Mouse (Mus musculus) spleen, postnatal 10 days (tissue): ENCODE measurements around the gene Trim31.
A peak's percentile ranks its signal among the peaks of the same experiment; 100 is the strongest.

Experiments used
- DNase-seq, 2 experiments: peaks; one replicate each; pipeline ENCODE4 v3.0.0; 2021 to 2022; ENCODE audit warnings: low spot score in 2 of 2

The Trim31 gene

GRCm38 (mm10) chr17:36896583-36896982 lies 1.3 kb upstream of the Trim31 start:
- peak in 1 of 2 experiments; percentile 54 for DNase-seq

DNA sequence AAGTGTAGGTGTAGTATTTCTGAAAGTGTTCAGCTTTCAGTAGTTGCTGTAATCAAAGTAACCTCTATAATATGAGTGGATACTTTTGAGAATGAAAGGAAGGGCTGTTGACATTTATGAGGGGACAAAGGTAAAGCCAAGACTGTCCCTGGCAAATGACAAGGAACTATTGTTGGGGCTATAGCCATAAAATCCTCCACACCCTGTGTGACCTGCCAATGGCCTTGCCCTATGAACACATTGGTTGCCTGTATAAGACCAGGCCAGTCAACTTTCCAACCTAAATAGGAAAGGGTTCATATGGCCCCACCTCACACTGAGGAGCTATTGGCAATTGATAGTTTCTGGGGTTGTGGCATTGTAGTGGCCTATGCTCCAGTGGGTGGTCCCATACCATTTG lies 853 bp upstream of the Trim31 start:
- no peak for DNase-seq

DNA sequence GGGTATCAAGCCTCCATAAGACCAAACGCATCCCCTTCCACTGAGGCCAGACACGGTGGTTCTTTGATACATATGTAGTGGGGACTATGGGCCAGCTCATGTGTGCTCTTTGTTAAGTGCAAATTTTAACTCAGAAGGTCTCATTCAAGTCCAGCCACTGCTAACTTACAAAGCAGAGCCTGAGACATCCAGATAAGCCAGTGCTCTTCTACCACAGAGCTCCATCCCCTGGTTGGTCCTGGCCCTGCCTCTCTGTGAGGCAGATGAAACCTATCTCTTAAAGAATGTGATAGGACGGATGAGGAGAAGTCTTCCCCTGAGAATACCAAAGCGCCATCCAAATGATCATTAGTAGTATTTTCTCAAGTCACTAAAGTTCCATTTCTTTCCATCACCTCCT lies 1.5 kb downstream of the Trim31 start:
- no peak for DNase-seq

GRCm38 (mm10) chr17:36900001-36900400 lies 2.1 kb downstream of the Trim31 start:
- DNase-seq: no peak

DNA sequence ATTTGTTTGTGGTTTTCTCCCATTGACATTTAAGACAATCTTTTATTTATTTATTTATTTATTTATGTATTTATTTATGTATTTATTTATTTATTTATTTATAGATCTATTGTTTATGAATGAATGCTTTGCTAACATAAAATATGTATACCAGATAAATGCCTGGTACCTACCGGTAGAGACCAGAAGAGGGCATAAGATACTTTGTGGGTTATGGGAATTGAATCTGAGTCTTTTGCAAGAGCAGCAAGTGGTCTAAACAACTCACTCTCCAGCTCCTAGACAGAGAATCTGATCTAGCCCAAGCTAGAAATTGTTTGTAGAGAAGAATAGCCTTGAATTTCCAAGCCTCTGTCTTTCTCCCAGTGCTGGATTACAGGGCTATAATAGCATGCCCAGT lies 2.8 kb downstream of the Trim31 start:
- no peak for DNase-seq

- DNase-seq: no peak
These were observed 5.7 kb downstream of the Trim31 start for GRCm38 (mm10) chr17:36903651-36904050.

DNA sequence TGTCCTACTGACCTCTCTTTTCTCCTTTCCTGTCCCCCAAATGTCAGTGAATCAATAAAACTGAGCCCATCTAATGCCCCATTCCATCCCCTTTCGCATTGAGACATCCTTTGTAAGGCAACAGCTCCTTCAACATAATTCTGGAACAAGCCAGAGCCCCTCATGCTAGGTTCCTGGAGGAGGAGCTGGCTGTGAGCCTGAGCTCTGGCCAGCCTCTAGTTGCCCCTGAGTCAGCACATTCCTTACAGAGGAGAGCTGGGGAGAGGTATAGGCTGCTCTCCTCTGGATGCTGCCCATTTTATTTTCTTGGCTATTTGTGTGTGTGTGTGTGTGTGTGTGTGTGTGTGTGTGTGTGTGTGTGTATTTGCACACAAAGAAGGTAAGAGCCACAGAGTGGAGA lies 10.3 kb downstream of the Trim31 start:
- DNase-seq: no peak

GRCm38 (mm10) chr17:36909802-36910201 lies 11.9 kb downstream of the Trim31 start:
- no peak for DNase-seq

DNA sequence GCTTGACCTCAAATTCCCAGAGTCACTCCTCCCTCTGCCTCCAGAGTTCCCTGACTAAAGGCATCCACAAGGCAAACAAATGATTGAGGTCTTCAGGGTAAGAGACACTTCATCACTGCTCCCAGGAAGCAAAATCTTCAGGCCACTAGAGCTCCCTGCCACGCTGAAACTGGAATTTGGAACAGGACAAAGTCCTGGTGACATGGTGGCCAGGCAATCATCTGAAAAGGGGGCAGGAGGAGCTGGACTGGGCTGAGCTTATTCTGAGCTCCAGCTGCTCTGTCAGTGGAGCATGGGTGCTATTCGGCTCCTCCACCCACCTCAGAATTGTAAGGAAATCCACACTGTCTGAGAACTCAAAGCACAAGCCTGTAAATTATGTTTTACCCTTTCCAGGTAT lies 14.1 kb downstream of the Trim31 start:
- no peak for DNase-seq

GRCm38 (mm10) chr17:36914108-36914507 lies 16.2 kb downstream of the Trim31 start:
- peak; percentile 66 to 88 for DNase-seq

DNA sequence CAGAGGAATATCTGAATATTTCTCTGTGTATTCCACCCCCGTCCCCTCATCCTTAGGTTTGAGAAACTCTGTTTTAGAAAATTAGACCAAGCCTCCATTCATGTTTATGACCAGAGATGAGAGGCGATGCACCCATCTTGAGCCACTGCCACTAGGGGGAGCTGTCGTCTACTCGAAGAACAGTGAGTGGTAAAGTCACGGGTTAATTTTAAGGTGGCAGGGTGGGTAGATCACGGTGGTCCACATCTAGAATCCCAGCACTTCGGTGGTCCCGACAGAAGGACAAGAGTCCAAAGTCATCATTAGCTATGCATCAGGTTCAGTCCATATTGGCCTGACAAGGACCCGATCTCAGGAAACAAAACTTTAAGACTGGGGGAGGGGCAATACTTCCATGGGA lies 17.2 kb downstream of the Trim31 start:
- peak; percentile 50 to 82 for DNase-seq

DNA sequence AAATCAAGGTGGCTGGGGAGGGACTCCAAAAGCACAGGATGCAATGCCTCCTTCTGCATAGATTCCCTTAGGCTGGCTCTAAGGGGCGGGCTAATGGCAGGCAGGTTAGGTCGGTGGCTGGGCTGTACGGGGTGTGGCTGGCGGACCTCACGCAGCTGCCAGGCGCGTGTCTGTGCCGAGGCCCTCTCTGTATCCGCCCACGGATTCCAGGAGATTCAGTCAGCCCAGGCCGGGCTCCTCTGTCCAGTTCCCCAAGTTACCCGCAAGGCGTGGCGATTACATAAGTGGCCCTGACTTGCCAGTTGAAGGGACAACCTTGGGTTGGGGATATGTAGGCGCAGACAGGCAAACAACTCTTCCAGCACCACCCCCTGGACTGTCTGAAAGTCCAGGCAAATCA lies 22.3 kb downstream of the Trim31 start:
- DNase-seq: no peak

DNA sequence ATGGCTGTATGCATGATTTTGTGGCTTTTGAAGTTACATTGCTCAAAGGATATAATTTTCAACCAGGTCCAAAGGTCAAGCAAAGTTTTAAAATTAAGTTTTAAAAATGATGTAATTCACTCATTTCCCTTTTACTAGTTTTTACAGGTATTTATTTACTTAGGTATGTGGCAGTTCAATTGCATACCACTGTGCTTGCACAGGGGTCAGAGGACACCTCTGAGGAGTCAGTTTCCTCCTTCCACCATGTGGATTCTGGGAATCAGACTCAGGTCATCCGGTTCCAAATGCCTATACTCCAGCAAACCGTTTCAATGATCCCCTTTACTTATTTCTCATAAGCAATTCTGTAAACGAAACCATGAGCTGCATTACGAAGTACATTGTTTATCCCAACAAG lies 24.8 kb downstream of the Trim31 start:
- DNase-seq: no peak

GRCm38 (mm10) chr17:36923491-36923890 lies 25.6 kb downstream of the Trim31 start:
- DNase-seq: no peak

DNA sequence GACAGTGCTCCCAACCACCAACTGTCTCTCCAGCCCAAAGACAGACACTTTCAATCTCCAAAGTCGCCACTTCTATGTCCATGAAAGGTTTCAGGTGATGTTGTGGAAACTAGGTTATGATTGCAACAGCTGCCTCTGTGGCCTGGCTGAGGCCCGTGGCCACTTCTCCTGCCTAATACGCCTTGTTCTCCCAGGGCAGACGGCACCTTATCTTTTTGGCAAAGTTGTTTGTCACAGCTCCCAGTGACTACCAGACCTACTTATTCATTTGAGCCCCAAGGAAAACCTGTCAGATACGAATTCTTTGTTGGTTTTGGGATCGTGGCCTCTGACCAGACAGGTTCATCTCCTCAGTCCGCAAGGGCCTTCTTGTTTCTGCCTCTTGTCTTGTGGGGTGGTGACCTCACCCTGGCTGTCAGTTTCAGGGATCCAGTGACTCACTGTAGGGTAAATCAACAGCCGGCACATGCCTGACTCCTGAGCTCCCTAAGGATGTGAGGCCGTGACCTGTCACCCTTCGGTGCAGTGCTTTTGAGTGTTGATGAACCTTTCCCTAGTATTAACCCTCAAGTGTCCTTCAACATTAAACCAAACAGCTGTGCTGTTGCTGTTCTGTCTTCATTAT lies 29.7 kb downstream of the Trim31 start:
- no peak for DNase-seq

- DNase-seq: no peak
These were observed 31.5 kb downstream of the Trim31 start for GRCm38 (mm10) chr17:36929236-36929932.

GRCm38 (mm10) chr17:36930233-36930632 lies 32.3 kb downstream of the Trim31 start:
- no peak for DNase-seq

DNA sequence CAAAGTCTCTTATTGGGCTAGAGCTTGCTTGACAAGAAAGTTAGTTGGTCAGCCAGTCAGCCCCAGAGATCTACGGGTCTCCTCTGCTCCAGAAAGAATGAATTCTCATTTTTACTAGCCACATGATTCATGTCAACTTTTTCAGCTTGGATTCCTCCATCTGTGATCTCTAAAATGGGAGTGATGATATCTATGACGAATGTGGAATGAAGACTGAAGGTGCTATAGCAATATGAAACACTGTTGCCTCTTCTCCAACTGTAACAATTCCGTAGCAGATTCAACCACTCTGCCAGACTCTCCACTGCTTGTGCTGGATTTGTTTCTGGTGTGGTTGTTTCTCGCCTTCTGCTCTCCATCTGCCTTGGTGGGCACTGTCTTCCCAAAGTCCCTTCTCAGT lies 33.2 kb downstream of the Trim31 start:
- no peak for DNase-seq

GRCm38 (mm10) chr17:36931806-36932205 lies 33.9 kb downstream of the Trim31 start:
- DNase-seq: no peak

GRCm38 (mm10) chr17:36938056-36938455 lies 40.1 kb downstream of the Trim31 start:
- no peak for DNase-seq

DNA sequence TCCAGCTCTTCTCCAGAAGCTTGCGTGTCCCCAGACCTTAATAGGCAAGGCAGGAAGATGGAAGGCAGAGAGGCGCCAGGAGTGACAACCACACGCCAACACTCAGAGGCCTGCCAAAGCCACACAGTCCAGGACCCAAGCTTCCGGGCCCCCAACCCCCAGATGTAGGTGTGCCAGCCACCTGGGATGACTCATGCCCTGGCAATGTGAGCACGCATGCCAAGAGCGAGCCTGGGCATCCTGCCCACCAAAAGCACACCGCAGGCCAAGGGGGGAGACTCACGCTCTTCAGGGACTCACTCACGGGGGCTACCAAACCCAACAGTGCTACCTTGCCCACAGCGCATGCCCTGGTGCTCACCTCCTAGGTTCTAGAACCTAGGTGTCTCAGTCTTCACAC lies 44.5 kb downstream of the Trim31 start:
- DNase-seq: no peak

DNA sequence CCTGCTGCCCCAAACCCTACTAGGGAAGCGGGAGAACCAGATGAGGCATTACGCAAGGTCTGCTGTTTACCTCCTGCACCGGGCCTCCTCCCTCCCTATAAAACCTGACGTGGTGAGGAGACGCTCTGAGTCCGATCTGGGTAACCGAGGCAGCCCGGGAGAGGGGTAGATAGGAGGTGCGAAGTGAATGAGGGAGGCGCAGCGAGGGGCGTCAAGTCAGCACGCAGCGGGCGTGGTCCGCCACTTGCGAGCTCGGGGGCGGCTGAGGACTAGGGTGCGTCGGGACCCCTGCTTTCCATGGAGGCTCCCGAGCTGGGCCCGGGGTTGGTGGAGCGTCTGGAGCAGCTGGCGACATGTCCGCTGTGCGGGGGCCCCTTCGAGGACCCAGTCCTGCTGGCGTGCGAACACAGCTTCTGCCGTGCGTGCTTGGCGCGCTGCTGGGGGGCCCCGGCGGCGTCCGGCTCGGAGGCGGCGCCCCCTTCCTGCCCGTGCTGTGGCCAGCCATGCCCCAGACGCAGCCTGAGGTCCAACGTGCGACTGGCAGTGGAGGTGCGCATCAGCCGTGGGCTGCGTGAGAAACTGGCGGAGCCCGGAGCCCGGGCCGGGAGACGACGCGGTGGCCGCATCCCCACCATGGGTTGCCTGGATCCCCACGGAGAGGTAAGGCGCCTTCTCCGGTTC lies 45.0 kb downstream of the Trim31 start, which contains the start of gene Rnf39:
Rnf39 (plus strand) TSS at position 128 of the 681 bp plus-strand sequence.
- no peak for DNase-seq

- no peak for DNase-seq
These were observed 45.8 kb downstream of the Trim31 start for GRCm38 (mm10) chr17:36943691-36944090.
